Mouse (Mus musculus) layer of hippocampus, adult 2 months (tissue): ENCODE measurements around the gene Trim9. TPM values are rescaled to one million over a fixed set of nuclear protein-coding genes. Genes with fewer than 3 reads are reported as not detected.

ENCODE experiments used
- DNase-seq, 2 experiments: peaks; one replicate each; pipeline ENCODE4 v3.0.0; 2022; ENCODE audit warnings: low spot score in 2 of 2
- H3K27ac ChIP-seq: fragments of 200-600 bp; 2 replicates; pipeline ENCODE4 v1.8.1; 2022
- H3K4me3 ChIP-seq: fragments of 200-600 bp; 2 replicates; pipeline ENCODE4 v1.8.1; 2022; ENCODE audit warnings: mild to moderate bottlenecking
- CTCF ChIP-seq: fragments of 200-600 bp; conservative IDR thresholded peaks from 2 replicates; pipeline ENCODE4 v1.8.1; 2022; ENCODE audit warnings: antibody characterized with exemption, mild to moderate bottlenecking, moderate library complexity
- total RNA-seq, 2 experiments: library from RNA; stranded (reverse); gene quantifications; 2 replicates each; pipeline ENCODE4 v1.2.3; 2021

Trim9 gene
- total RNA-seq, 2 experiments from 2014 or later, result 306 to 310 TPM

DNA sequence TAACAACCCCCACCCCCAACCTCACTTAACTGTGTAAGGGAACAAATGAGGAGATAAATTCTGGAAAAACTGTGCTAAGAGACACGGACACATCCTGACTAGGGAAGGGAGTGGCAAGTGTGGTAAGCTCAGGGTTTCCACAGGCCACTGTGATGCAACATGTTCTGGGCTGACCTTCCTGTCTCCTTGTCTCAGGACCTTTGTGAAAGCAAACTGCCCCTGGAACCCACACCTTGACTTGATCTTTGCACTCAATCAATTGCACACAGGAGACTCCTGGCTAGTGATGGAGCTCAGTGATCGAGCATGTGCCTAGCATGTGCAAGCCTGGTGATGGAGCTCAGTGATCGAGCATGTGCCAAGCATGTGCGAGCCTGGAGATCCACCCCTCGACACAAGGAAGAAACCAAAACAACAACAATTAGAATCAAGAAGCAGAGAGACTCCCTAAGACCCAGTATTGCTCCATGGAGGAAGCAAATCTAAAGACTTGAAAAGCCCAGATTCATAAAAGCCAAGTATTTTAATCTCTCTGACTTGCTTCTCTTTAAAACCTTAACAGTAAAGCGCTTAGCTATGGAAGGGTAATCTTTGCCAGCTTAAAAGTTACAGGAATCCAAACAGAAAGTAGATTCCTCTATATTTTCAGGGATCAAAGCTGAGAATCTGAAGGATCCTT, 113.6 kb downstream of the Trim9 start:
- no peak overlapping the region for H3K4me3 ChIP-seq
- no peak for DNase-seq
- no peak for TF ChIP-seq CTCF
- H3K27ac ChIP-seq, result no peak overlapping the region

DNA sequence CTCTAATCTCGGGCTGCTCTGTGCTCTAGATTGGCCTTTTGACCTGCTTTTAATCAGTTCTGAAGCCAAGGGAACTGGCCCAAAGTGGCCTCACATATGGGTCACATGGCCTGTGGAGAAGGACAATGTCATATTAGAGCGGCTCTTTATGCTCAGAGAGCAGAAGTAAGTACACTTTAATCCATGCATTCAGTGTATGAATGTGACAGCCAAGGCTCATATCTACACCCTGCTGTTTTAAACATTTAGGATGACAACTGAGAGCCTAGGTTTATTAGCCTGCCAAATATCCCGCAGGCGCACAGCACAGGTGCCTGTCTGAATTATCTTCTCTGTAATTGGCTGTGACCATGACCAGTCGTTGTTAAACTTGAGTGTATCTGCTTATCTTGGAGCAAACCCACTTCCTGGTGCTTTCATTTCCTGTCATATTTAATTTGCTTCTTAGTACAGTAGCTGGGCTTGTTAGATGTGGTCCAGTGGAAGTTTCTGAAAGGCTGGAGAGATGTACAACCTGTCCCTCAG, 115.3 kb downstream of the Trim9 start:
- no peak overlapping the region for H3K4me3 ChIP-seq
- H3K27ac ChIP-seq, result no peak overlapping the region
- DNase-seq, result no peak
- no peak for TF ChIP-seq CTCF

DNA sequence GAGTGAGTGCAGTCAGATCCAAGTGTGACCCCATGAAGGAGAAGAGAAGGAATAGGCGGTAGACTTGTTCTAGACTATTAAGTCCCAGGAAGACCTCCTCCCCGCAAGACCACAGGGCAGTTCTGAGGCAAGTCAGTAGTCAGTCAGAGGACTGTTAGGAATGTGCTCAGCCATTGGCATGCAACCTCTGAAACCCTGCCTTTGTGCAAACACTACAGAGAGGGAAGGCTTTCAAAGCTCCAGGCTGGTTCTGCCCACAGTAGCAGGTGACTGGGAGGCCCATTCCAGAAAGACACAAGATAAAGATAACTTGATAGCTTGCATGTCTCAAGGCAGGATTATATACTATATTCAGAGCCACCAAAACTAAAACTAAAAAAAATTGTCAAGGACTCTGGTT, 116.1 kb downstream of the Trim9 start, which contains the start of gene Pygl:
Pygl (minus strand) TSS at position 195 of the 400 bp plus-strand sequence.
- no peak for TF ChIP-seq CTCF
- Histone ChIP-seq H3K4me3 (no peak within 1 kb of the TSS), H3K27ac (no peak within 1 kb of the TSS)
- DNase-seq, result no peak

DNA sequence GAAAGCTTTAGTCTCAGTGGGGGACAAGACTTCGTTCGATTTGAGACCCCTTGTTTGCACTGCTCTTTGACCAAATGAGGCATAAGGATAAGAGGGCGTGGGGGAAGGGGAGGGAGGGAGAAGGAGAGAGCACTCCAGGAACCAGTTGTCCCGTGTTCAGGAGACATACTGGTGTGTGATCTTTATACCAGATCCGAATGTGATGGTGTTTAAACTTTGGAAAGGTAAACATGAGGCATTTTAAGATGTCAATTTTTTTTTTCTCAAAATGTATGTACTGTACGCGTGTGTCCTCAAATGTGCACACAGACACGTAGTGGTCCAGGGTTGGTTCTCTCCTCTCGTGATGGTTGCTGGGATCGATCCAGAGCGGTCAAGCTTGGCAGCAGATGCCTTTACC, 119.3 kb downstream of the Trim9 start:
- H3K27ac ChIP-seq, result no peak overlapping the region
- no peak overlapping the region for H3K4me3 ChIP-seq
- DNase-seq, result no peak
- TF ChIP-seq CTCF, result no peak

DNA sequence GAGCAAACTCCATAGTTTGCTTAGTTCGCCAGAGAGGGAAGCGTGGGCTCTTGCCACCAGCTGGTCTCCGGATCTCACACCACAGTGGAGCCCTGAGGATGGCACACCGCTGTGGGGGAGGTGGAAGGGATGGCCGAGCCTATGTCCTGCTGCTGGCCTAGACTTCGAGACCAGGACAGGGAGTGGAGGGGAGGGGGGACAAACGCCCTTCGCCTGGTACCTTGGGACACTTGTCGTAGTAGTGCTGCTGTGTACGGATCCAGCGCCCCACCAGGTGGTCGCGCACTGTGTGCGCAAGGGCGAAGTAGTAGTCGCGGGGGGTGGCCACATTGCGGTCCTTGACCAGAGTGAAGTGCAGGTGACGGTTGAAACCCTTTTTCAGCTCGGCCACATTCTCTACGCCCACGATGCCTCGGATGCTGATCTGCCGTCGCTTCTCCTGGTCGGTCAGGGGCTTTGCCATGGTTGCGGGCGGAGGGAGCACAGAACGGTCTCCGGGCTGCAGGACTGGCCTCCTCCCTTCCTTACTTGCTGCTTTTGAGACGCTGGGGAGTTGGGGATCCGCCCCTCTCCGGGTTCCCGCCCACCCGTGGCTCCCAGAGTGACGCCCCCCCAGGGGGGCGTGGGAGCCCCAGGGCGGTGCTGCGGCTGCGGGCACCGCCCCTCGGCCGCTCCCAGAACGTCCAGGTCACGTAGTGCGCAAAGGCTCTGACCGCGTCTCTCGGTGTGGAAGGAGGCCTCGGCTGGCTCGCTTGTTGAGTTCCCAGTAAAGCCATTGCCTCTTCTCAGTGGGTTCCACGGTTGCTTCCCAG, 120.1 kb downstream of the Trim9 start:
- Histone ChIP-seq H3K27ac (no peak overlapping the region), H3K4me3 (peak overlapping the region; percentile 50)
- no peak for DNase-seq
- TF ChIP-seq CTCF, result no peak

DNA sequence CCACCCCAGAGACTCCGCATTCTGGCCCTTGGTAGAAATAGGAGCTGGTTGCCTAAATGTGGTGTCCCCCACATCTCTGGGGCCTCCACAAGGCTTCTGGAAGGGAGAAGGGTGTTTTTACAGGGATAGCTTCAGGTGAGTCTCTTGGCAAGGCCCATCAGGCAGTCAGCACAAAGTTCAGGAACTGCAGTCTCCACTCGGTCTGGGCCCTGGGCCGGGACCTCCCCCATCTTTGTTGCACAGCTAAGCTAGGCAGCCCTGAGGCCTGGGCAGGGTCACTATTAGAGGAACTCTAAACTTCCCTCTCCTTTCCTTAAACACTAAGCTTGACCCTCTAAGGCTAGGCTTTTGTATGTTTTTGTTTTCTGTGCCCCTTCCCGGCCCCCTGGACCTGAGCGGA, 120.8 kb downstream of the Trim9 start:
- no peak for TF ChIP-seq CTCF
- Histone ChIP-seq H3K27ac (no peak overlapping the region), H3K4me3 (peak overlapping the region; percentile 50; the same call in 1 of the 2 replicates)
- DNase-seq, result no peak

DNA sequence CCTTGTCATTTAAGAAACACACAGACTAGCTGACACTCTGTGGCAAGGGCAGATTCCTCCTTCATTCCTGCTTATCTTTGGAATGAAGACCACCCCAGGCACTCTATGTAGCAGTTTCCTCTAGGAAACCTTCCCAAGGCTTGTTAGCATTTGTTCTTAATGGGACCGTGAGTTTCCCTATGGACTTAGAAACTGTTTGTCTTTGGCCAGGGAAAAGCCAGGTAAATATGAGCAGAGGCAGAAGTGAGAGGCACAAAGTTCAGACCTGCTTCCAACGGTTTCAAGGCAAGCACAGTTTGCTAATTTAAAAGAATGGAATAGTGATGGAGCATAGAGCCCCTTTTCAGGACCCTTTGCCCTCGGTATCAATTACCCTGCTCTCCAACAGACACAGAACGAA, 124.1 kb downstream of the Trim9 start:
- TF ChIP-seq CTCF, result no peak
- Histone ChIP-seq H3K27ac (no peak overlapping the region), H3K4me3 (no peak overlapping the region)
- DNase-seq, result no peak

DNA sequence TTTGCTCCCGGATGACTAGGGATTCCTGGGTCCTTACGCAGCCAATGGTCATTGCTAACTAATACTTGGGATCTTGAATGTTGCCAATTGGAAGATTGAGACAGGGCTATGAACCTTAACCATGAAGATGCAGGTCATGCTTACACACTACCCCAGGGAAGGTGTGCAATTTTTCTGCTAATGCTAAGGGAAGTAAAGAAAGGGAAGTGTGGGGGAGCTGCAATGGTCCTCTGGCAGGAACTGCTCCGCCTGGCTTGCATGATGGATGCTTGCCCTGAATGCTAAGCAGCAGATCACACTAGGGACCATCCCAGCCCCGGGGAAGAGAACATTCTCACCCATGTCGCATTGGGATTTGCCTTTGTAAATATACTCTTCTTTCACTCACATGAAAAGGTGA, 126.0 kb downstream of the Trim9 start:
- no peak for DNase-seq
- Histone ChIP-seq H3K4me3 (no peak overlapping the region), H3K27ac (no peak overlapping the region)
- no peak for TF ChIP-seq CTCF

DNA sequence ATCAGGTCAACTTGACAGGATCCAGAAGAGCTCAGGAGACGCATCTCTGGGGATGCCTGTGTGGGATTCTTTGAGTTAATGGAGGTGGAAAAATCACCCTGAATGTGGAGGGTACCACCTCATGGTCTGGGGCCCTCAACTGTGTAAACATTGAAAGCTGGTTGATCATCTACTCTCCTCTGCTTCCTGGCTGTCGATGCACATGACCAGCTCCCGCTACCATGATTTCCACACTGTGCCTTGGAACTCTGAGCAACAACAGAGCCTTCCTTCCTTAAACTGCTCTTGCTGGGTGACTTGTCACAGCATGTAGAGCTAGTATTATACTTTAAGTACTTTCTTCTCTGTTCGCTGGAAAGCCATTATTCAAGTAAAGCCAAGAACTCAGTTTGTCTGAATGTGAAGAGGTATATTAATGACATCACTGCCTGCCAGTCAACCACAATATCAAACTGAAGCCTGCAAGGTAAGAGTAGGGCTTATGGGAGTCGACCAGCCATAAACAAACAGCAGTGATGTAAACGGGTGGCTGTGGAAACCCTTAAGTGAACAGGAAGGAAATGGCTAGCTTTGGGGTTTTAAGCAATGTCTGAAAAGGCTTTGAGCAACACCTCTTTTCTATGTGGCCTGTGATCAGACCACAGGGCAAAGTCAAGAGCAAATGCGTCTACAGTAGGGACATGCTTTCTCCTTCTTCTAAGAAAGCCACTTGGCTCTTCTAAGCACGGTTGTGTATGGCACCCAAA, 128.4 kb downstream of the Trim9 start:
- H3K27ac ChIP-seq, result no peak overlapping the region
- TF ChIP-seq CTCF, result no peak
- DNase-seq, result no peak
- no peak overlapping the region for H3K4me3 ChIP-seq

DNA sequence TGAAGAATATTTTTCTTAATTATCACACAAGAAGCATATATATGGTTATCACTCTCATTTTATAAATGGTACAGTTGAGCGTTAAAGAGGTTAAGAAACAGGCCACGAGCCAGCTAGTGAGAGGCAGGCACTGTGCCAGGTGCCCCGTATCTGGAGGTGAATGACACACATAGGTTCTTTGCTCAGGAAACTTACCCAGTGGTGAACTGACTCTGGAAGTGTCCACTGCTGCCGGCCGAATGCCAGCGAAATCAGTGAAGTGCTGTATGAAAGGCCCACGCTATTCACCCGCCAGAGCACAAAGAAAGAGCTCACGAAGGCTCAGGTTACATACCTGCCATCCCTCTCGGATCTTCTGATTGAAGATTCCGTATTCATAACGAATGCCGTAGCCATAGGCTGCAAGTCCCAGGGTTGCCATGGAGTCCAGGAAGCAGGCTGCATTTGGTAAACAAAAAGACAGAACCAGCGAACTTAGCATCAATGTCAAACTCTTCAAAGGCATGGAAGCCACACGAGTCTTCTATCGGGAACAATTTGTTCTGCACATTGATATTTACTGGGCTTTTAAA, 131.1 kb downstream of the Trim9 start:
- Histone ChIP-seq H3K4me3 (no peak overlapping the region), H3K27ac (no peak overlapping the region)
- no peak for TF ChIP-seq CTCF
- no peak for DNase-seq

DNA sequence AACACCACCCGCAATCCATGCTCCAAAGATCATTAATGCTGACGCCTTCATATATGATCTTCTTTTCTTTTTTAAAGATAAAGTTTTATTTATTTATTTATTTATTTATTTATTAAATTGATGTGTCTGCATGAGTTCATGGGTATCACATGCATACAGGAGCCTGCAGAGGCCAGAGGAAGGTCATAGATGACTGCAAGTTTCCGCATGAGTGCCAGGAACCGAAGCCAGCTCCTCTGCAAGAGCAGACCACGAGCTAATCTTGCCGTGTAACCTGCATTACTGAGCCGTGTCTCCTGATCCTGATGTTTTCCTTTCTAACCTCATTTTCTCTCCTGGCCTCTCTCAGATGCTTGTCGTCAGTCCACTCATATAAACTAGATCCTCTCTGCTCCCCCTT, 133.1 kb downstream of the Trim9 start:
- H3K4me3 ChIP-seq, result no peak overlapping the region
- no peak overlapping the region for H3K27ac ChIP-seq
- no peak for DNase-seq
- TF ChIP-seq CTCF, result no peak

DNA sequence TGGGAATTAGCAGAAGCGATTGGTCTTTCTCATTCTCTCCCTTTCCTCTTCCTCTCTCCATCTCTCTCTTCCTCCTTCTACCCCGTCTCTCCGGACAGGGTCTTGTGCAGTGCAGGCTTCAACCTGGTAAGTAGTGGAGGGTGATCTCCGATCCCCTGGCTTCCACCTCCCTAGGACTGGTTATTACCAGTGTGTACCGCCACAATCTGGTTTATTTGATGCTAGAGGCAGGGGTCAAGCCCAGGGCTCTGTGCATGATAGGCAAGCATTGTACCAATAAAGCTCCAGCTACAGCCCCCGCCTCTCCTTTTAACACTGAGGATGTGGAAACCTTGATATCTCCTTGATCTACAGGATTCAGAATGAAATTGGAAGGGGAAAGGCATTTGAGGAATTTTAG, 133.8 kb downstream of the Trim9 start:
- no peak overlapping the region for H3K4me3 ChIP-seq
- no peak; the same call in 1 of the 2 replicates for TF ChIP-seq CTCF
- H3K27ac ChIP-seq, result no peak overlapping the region
- DNase-seq, result no peak

DNA sequence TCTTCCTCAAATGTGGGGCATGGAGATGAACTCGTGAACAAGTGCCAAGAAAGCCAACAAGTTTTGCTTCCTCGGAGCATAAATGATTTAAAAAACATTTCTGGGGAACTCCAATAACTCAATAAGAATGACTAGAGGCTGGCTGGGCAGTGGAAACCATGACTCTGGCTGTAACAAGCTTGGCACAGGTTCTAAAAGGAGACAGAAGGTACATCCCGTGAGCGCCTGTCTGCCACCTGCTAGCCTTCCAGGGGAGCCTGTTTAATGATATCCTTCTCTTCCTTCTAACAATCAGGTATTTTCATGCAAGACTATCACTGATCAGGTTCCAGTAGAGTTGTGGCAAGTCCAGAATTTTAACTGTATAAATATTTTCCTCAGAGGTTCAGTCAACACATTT, 134.9 kb downstream of the Trim9 start:
- H3K4me3 ChIP-seq, result no peak overlapping the region
- no peak for TF ChIP-seq CTCF
- no peak overlapping the region for H3K27ac ChIP-seq
- no peak for DNase-seq
